Mouse (Mus musculus) forebrain, embryonic 16.5 days (tissue): ENCODE data around the gene Fndc5. TPM values are rescaled to one million over a fixed set of nuclear protein-coding genes. Genes with fewer than 3 reads are reported as not detected.

ENCODE experiments used
- ATAC-seq: fragments of 200-750 bp; cut with Nextera tagmentation; 2 replicates; pipeline ENCODE4 v1.8.0; 2017; ENCODE audit warnings: mild to moderate bottlenecking, moderate library complexity
- H3K27ac ChIP-seq: fragments of 300-500 bp; sonication (generic); 2 replicates; pipeline ENCODE4 v1.5.1; 2014; ENCODE audit warnings: low read length, control low read depth
- H3K27me3 ChIP-seq: fragments of 300-500 bp; sonication (generic); replicated peaks from 2 replicates; pipeline ENCODE4 v1.6.1; 2014; ENCODE audit warnings: low read length; ENCODE audit not compliant: control insufficient read depth, insufficient read depth
- H3K36me3 ChIP-seq: fragments of 300-500 bp; sonication (generic); 2 replicates; pipeline ENCODE4 v1.6.1; 2014; ENCODE audit not compliant: control insufficient read depth, insufficient read depth
- H3K4me1 ChIP-seq: fragments of 300-500 bp; sonication (generic); replicated peaks from 2 replicates; pipeline ENCODE4 v1.6.1; 2014; ENCODE audit warnings: low read length; ENCODE audit not compliant: control insufficient read depth, insufficient read depth
- H3K4me2 ChIP-seq: fragments of 300-500 bp; sonication (generic); 2 replicates; pipeline ENCODE4 v1.6.1; 2014; ENCODE audit warnings: mild to moderate bottlenecking, low read length, control low read depth
- H3K4me3 ChIP-seq: fragments of 300-500 bp; sonication (generic); replicated peaks from 2 replicates; pipeline ENCODE4 v1.5.1; 2014; ENCODE audit warnings: mild to moderate bottlenecking, low read length, control low read depth
- H3K9ac ChIP-seq: fragments of 300-500 bp; sonication (generic); replicated peaks from 2 replicates; pipeline ENCODE4 v1.6.1; 2014; ENCODE audit warnings: low read depth, low read length, control low read depth
- H3K9me3 ChIP-seq: fragments of 300-500 bp; sonication (generic); 2 replicates; pipeline ENCODE4 v1.6.1; 2016; ENCODE audit warnings: low read length; ENCODE audit not compliant: control insufficient read depth
- WGBS: fragments of 180-500 bp; shearing (Covaris S2); extraction: QIAGEN DNeasy Blood & Tissue Kit; methylation state at CpG from one replicate; pipeline ENCODE4 v1.1.7; 2014; 5-methylcytosine and 5-hydroxymethylcytosine counted together
- polyA plus RNA-seq: library from polyadenylated mRNA; unstranded; fragments of >200 nt; fragmentation: Nextera tagmentation; extraction: Ambion mirVana; gene quantifications from 2 replicates; pipeline ENCODE4 v1.2.1, GENCODE M21; 2015

The Fndc5 gene
- polyA plus RNA-seq, 1 experiment from 2014 or later, result 2.8 TPM

GRCm38 (mm10) chr4:129110804-129111203, 26.0 kb upstream of the Fndc5 start:
- Histone ChIP-seq H3K4me1 (peaks cover 8% of the 10 kb centered on the region), H3K4me3 (no peak overlapping the region), H3K27ac (no peak overlapping the region), H3K9me3 (no peaks in the 10 kb centered on the region), H3K4me2 (no peak overlapping the region), H3K27me3 (peaks cover 9% of the 10 kb centered on the region), H3K36me3 (no peaks in the 10 kb centered on the region), H3K9ac (no peak overlapping the region)
- WGBS, result 88% methylated on average over 6 of the region's 6 CpGs
- no peak for ATAC-seq

GRCm38 (mm10) chr4:129111350-129111749, 25.4 kb upstream of the Fndc5 start:
- H3K9ac ChIP-seq, result no peak overlapping the region
- peaks cover 4% of the 10 kb centered on the region for H3K27me3 ChIP-seq
- no peak overlapping the region for H3K4me2 ChIP-seq
- no peak overlapping the region for H3K27ac ChIP-seq
- 62% methylated on average over 11 of the region's 11 CpGs for WGBS
- no peak for ATAC-seq
- peaks cover 8% of the 10 kb centered on the region for H3K4me1 ChIP-seq
- H3K36me3 ChIP-seq, result no peaks in the 10 kb centered on the region
- no peak overlapping the region for H3K4me3 ChIP-seq
- H3K9me3 ChIP-seq, result no peaks in the 10 kb centered on the region

DNA sequence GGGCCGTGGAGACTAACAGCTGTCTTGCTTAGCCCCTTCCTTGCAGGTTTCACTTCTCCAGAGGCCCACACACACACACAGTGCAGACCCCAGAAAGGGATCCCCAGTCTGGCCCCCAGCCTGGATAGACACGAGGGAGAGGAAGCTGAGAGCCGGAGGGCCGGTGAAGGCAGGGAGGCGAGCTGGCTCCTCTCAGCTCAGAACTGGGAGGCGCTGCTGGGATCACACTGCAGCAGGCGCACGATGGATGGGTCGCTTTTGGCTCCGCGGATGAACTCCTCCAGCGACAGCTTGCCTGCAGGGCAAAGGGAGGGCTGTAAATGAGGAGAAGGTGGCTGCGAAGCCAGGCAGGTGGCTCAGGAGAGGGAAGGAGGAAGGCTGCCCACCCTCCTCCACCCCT, 24.6 kb upstream of the Fndc5 start:
- Histone ChIP-seq H3K4me2 (no peak overlapping the region), H3K4me1 (peaks cover 8% of the 10 kb centered on the region), H3K27ac (no peak overlapping the region), H3K9me3 (no peaks in the 10 kb centered on the region), H3K9ac (0 out of 2 replicates have a peak overlapping the region, but pooled peaks have one; percentile 20), H3K4me3 (no peak overlapping the region), H3K27me3 (no peaks in the 10 kb centered on the region; the same call in 1 of the 2 replicates), H3K36me3 (no peaks in the 10 kb centered on the region)
- ATAC-seq, result no peak
- 59% methylated on average over 13 of the region's 13 CpGs for WGBS

GRCm38 (mm10) chr4:129113083-129113988, 23.5 kb upstream of the Fndc5 start:
- Histone ChIP-seq H3K27me3 (no peaks in the 10 kb centered on the region), H3K4me3 (no peak overlapping the region), H3K4me2 (no peak overlapping the region), H3K27ac (no peak overlapping the region), H3K9me3 (no peaks in the 10 kb centered on the region), H3K9ac (no peak overlapping the region), H3K4me1 (peaks cover 8% of the 10 kb centered on the region), H3K36me3 (no peaks in the 10 kb centered on the region)
- 27% methylated on average over 28 of the region's 28 CpGs for WGBS
- ATAC-seq, result peak; percentile 97

DNA sequence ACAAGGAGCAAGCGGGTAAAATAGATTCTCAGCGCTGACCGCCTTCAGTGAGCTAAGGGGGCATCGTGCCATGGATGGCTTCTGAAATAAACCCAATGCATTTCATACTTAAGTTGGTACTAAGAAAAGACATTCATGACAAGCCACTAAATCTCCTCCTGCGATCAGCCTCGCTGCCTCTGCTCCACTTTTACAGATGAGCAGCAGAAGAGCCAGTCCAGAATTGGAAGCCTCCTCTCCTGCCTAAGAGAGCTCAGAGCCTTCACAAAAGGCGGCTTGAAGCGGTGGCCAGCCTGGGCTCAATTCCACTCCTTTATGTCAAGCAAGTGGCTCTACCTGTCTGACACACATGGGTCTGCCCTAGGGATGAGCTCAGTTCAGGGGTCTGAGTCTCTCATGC, 20.1 kb upstream of the Fndc5 start:
- ATAC-seq, result no peak
- Histone ChIP-seq H3K4me2 (no peak overlapping the region), H3K4me3 (no peak overlapping the region), H3K27me3 (no peaks in the 10 kb centered on the region), H3K4me1 (peaks cover 24% of the 10 kb centered on the region), H3K9me3 (no peaks in the 10 kb centered on the region), H3K36me3 (no peaks in the 10 kb centered on the region), H3K27ac (no peak overlapping the region), H3K9ac (no peak overlapping the region)
- 94% methylated on average over 8 of the region's 8 CpGs for WGBS

- H3K27ac ChIP-seq, result no peak overlapping the region
- H3K9me3 ChIP-seq, result no peaks in the 10 kb centered on the region
- H3K9ac ChIP-seq, result no peak overlapping the region
- 89% methylated on average over 14 of the region's 14 CpGs for WGBS
- no peak for ATAC-seq
- H3K4me1 ChIP-seq, result peaks cover 26% of the 10 kb centered on the region
- no peaks in the 10 kb centered on the region for H3K27me3 ChIP-seq
- H3K4me2 ChIP-seq, result no peak overlapping the region
- no peaks in the 10 kb centered on the region for H3K36me3 ChIP-seq
- H3K4me3 ChIP-seq, result no peak overlapping the region
Measured at GRCm38 (mm10) chr4:129117720-129118510, 18.9 kb upstream of the Fndc5 start.

- no peak overlapping the region for H3K27ac ChIP-seq
- H3K9ac ChIP-seq, result no peak overlapping the region
- H3K9me3 ChIP-seq, result no peaks in the 10 kb centered on the region
- no peaks in the 10 kb centered on the region for H3K27me3 ChIP-seq
- ATAC-seq, result no peak
- peaks cover 21% of the 10 kb centered on the region for H3K4me1 ChIP-seq
- WGBS, result 79% methylated on average over 10 of the region's 10 CpGs
- no peaks in the 10 kb centered on the region for H3K36me3 ChIP-seq
- no peak overlapping the region for H3K4me3 ChIP-seq
- H3K4me2 ChIP-seq, result peak overlapping the region; percentile 54; the same call in 1 of the 2 replicates
Measured at GRCm38 (mm10) chr4:129119708-129120107, 17.1 kb upstream of the Fndc5 start.

DNA sequence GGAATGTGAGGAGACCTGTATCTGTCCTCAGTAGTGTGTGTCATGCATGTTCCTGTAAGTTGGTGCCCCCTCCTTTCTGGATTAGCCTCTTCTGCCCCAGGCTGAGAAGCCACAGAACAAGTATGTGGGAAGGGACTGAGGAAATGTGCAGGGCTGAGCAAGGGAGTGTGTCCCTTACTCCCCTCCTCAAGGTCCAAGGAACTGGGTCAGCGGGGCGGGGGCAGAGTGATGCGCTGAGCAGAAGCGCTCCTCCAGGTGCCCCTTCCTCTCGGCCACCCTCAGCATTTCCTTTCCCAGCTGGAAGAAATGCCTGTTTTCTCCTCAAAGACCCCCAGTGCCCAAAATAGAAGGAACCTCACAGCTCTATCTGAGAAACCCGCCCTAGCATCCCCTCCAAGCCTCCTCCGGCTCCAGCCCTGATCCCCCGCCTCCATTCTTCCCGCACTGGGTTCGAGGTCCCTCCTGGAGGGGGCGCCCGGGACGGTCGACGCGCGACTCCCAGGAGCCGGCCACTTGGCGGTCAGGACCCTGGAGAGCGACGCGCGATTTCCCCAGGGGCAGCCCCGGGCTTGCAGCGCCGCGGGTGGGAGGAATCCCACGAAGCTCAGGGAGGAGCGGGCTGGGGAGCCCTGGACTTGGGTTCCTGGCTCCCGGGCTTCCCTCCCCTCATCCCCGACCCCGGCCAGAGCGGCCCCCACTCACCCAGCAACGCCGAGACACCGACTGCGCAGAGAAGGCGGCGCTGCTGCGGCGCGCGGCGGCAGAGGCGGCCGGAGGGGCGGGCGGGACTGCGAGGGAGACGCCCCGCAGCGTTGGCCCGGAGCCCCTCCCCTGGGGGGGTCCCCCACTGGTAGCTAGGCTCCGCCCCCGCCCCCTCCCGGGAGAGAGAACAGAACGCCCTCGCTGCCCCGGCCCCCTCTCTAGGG, 16.0 kb upstream of the Fndc5 start:
- H3K36me3 ChIP-seq, result no peaks in the 10 kb centered on the region
- WGBS, result under 1% methylated on average over 53 of the region's 59 CpGs
- H3K4me2 ChIP-seq, result peak overlapping the region; percentile 54
- H3K9me3 ChIP-seq, result no peaks in the 10 kb centered on the region
- H3K27me3 ChIP-seq, result no peaks in the 10 kb centered on the region
- peak overlapping the region; percentile 50 for H3K9ac ChIP-seq
- peaks cover 32% of the 10 kb centered on the region for H3K4me1 ChIP-seq
- H3K4me3 ChIP-seq, result peak overlapping the region; percentile 45
- H3K27ac ChIP-seq, result no peak overlapping the region
- ATAC-seq, result peak; percentile 41
